Comparison of ENCODE assay signal across 7 mouse cellular contexts in the genomic region with DNA sequence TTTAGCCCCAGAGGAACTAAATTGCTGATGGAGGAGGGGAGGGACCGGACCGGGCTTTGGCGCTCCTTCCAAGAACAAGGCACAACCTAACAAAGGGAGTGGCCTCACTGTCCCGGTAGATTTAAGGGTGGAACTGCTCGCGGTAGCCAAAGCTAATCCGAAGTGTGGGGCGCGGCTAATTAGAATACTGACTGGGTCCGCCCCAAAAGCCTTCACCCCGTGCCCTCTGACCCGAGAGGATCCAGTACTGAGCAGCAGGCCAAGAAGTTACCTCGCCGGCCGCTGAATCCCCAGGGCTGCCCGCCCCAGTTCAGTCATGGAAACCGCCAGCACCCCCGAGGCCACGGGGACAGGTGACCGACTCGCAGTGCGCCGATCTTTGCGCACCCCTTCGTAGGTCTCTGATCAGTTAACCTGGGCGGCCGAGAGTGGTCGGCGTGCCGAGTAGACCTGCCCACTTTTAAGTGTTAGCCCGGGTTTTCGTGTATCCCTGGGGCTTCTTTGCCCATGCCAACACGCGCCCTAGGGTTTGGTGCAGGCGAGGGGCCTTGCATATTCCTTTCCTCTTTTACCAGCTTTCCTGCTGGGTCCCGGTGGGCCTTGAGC. TPM values are rescaled to one million over a fixed set of nuclear protein-coding genes. Genes with fewer than 3 reads are reported as not detected.
DNase-seq lines count a peak whose midpoint lies in the region; ATAC-seq lines count a peak whose summit lies in the region.

A gene (plus strand): TSS at position 244 of the 606 bp plus-strand sequence.

- H3K27me3 ChIP-seq in megakaryocyte, embryonic 14.5 days (replicated peaks) = no peaks in the 10 kb centered on the region

- H3K4me1 ChIP-seq in megakaryocyte, embryonic 14.5 days = peaks cover 74% of the 10 kb centered on the region

- intact Hi-C loops in gastrocnemius, postnatal 14 days (cut with DNase I; ENCODE audit: low total_unique reads) = loop anchor here (10.0 kb wide), 1 partner anchor 57 kb away; a partner anchor contains a TSS

- DNase-seq in adipocyte (ENCODE audit: low spot score) = peak; percentile 93
- peak; percentile 88 for DNase-seq in embryo, embryonic 10 days (ENCODE audit: low spot score)
- peak; percentile 67 for DNase-seq in gastrocnemius, postnatal 14 days
- peak; percentile 18 to 52 for DNase-seq in left cerebral cortex, adult 9 months (ENCODE audit: low spot score in 2 of 2)
- peak; percentile 56 for DNase-seq in right cerebral cortex, postnatal 4 days

- ATAC-seq in inflammation-experienced regulatory T-cells, adult 6 months = peak; percentile 32

- H3K4me3 ChIP-seq in megakaryocyte, embryonic 14.5 days (replicated peaks) = peak within 1 kb of the TSS; percentile 97

- peaks cover 19% of the 10 kb centered on the region for H3K36me3 ChIP-seq in megakaryocyte, embryonic 14.5 days (replicated peaks; ENCODE audit: low read length)

- H3K9me3 ChIP-seq in megakaryocyte, embryonic 14.5 days = no peaks in the 10 kb centered on the region

RNA-seq across cellular contexts. Expression of the gene that starts here (rescaled TPM):
- total RNA-seq in gastrocnemius, postnatal 14 days (2021) = 10 to 100 TPM; 10.9 to 14.3 TPM
- polyA plus RNA-seq in inflammation-experienced regulatory T-cells, adult 6 months (2017; shearing (Covaris generic)) = 10 to 100 TPM; 64.5 to 69.6 (median 66.4) TPM
- 123 and 134 TPM in 2 replicates for polyA plus RNA-seq in megakaryocyte, embryonic 14.5 days (2012; ENCODE audit: insufficient read depth, low replicate concordance)

Comparison
In these comparisons a context has a peak if more than half of its experiments do, and no peak if none do; other contexts are left out.
1. Peak in every context shown above with its lines: DNase-seq, ATAC-seq and H3K4me3 ChIP-seq.
2. DNase-seq: peak in every context shown above with its lines; median percentile 93 in adipocyte; 88 in embryo, embryonic 10 days; 67 in gastrocnemius, postnatal 14 days; 56 in right cerebral cortex, postnatal 4 days; 35 in left cerebral cortex, adult 9 months.